Mouse (Mus musculus) hindbrain, embryonic 10.5 days (tissue): Measurements from ENCODE around the gene Hs6st1. TPM values are rescaled to one million over a fixed set of nuclear protein-coding genes. Genes with fewer than 3 reads are reported as not detected.

Experiments
- DNase-seq: peaks from one replicate; pipeline ENCODE4 v3.0.0-alpha.2; 2017; ENCODE audit warnings: low spot score
- H3K27ac ChIP-seq: fragments of 300-500 bp; sonication (generic); 2 replicates; pipeline ENCODE4 v1.5.1; 2016; ENCODE audit warnings: mild to moderate bottlenecking, moderate library complexity
- H3K27me3 ChIP-seq: fragments of 300-500 bp; sonication (generic); 2 replicates; pipeline ENCODE4 v1.6.1; 2016; ENCODE audit warnings: mild to moderate bottlenecking; ENCODE audit not compliant: poor library complexity, insufficient read depth, severe bottlenecking
- H3K36me3 ChIP-seq: fragments of 300-500 bp; sonication (generic); 2 replicates; pipeline ENCODE4 v1.6.1; 2016; ENCODE audit warnings: mild to moderate bottlenecking, moderate library complexity
- H3K4me1 ChIP-seq: fragments of 300-500 bp; sonication (generic); replicated peaks from 2 replicates; pipeline ENCODE4 v1.6.1; 2016; ENCODE audit warnings: mild to moderate bottlenecking
- H3K4me3 ChIP-seq: fragments of 300-500 bp; sonication (generic); 2 replicates; pipeline ENCODE4 v1.5.1; 2016; ENCODE audit warnings: mild to moderate bottlenecking, moderate library complexity
- H3K9me3 ChIP-seq: fragments of 300-500 bp; sonication (generic); 2 replicates; pipeline ENCODE4 v1.6.1; 2016; ENCODE audit warnings: mild to moderate bottlenecking, moderate library complexity
- WGBS: fragments of 180-500 bp; shearing (Covaris S2); methylation state at CpG from one replicate; pipeline ENCODE4 v1.1.7; 2016; 5-methylcytosine and 5-hydroxymethylcytosine counted together
- polyA plus RNA-seq: library from polyadenylated mRNA; unstranded; fragments of >200 nt; fragmentation: Nextera tagmentation; extraction: Ambion mirVana; gene quantifications from 2 replicates; pipeline ENCODE4 v1.2.1, GENCODE M21; 2016

The Hs6st1 gene
- polyA plus RNA-seq, 1 experiment from 2014 or later: 6.2 TPM

DNA sequence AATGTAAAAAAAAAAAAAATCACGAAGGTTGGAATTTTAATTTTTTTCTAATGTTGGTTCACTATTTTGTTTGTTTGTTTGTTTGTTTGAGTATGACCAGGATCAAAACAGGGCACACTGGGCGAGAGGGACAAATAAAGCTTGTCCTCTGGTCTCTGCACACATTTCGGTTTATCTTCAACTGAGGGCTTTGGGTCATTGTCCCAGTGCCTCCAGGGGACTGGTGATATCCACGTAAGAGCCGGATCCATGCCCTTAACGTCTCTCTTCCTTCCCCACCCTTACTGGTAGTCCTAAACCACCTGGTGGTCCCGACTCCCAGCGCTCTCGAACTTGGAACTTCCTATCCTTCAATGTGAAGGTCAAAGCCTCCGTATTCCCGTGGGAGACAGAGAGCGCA is 589 bp upstream of the Hs6st1 start:
- WGBS: 18% methylated on average over 12 of the region's 12 CpGs
- peak overlapping the region; percentile 91 for H3K27ac ChIP-seq
- H3K4me1 ChIP-seq: peaks cover 88% of the 10 kb centered on the region
- H3K27me3 ChIP-seq: peaks cover 18% of the 10 kb centered on the region
- H3K36me3 ChIP-seq: peaks cover 24% of the 10 kb centered on the region
- peak overlapping the region; percentile 61 for H3K4me3 ChIP-seq
- H3K9me3 ChIP-seq: no peaks in the 10 kb centered on the region
- no peak for DNase-seq

- Histone ChIP-seq H3K27me3 (peaks cover 18% of the 10 kb centered on the region), H3K27ac (peak overlapping the region; percentile 91), H3K4me3 (peak overlapping the region; percentile 61), H3K36me3 (peaks cover 30% of the 10 kb centered on the region), H3K9me3 (no peaks in the 10 kb centered on the region), H3K4me1 (peaks cover 88% of the 10 kb centered on the region)
- 1% methylated on average over 66 of the region's 76 CpGs for WGBS
- peak; percentile 62 for DNase-seq
These were observed 426 bp downstream of the Hs6st1 start for GRCm38 (mm10) chr1:36068531-36069120.

DNA sequence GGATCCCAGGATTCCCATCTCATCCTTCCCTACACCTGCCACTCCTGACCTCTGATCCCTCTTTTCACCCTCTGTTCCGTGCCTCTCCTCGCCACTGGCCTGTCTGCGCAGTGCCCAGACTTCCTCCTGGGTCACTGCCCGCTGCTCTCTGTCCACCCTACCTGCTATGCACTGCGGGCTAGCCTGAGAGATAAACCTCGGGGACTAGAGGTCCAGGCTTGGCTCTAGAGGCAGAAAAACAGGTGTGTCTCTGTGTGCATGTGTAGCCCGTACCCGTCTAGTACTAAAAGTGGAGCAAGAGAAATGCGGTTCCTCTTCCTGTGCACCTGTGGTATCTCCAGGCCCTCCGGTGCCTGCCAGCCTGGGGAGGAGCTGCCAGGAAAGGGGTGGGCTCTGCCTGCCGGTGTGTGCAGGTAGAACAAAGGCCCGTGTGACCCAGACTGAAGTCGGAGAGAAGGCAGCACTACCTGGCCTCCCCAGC is 1.1 kb downstream of the Hs6st1 start:
- no peak for DNase-seq

GRCm38 (mm10) chr1:36070190-36070589 is 2.0 kb downstream of the Hs6st1 start:
- Histone ChIP-seq H3K4me1 (peaks cover 84% of the 10 kb centered on the region), H3K27ac (peak overlapping the region; percentile 91), H3K36me3 (peaks cover 43% of the 10 kb centered on the region), H3K4me3 (peak overlapping the region; percentile 61), H3K9me3 (no peaks in the 10 kb centered on the region), H3K27me3 (peaks cover 18% of the 10 kb centered on the region)
- WGBS: 55% methylated on average over 6 of the region's 6 CpGs
- DNase-seq: no peak

More for the DNA sequence above, 1.1 kb downstream of the Hs6st1 start:
- Histone ChIP-seq H3K27me3 (peaks cover 18% of the 10 kb centered on the region), H3K27ac (peak overlapping the region; percentile 91), H3K4me3 (peak overlapping the region; percentile 61), H3K36me3 (peaks cover 35% of the 10 kb centered on the region), H3K9me3 (no peaks in the 10 kb centered on the region), H3K4me1 (peaks cover 86% of the 10 kb centered on the region)
- 3% methylated on average over 13 of the region's 13 CpGs for WGBS

DNA sequence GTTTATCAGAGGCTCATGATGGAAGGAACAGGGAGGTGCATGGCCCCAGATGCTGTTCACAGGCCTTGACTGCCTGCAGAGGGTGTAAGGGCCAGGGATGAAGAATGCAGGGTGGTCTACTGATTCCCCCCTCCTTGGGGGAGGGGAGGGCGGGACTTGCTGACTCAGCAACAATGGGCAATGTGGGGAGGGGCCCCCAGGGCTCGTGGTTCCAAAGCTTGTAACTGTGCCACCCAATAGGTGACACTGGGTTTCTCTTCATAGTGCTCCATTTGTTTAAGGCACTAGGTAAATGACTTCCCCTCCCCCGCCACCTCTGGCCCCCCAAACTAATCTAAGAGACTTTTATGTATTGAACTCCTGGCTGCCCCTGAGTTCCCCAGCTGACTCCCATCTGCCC is 2.5 kb downstream of the Hs6st1 start:
- Histone ChIP-seq H3K4me1 (peaks cover 79% of the 10 kb centered on the region), H3K27ac (peak overlapping the region; percentile 91; the same call in 1 of the 2 replicates)

DNA sequence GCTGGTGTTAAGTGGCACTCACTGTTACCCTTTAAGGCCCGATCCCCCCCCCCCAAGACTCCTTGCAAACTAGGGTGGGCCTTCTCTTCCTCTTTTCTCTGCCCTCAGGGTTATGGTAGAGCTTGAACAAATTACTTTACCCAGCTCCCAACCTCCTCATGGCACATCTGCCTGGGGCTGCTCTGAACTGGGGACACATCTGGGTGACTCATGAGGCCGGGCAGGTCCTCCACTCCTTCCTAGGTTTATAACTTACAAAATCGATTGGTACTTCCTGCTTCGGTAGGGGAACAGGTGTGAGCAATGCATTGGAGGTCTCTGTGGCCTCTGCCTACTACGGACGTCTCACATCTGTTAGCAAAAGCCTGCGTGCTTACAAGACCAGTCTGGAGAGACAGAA is 3.0 kb downstream of the Hs6st1 start:
- Histone ChIP-seq H3K27me3 (peaks cover 13% of the 10 kb centered on the region), H3K4me1 (peaks cover 77% of the 10 kb centered on the region), H3K4me3 (peak overlapping the region; percentile 61), H3K27ac (no peak overlapping the region), H3K9me3 (no peaks in the 10 kb centered on the region), H3K36me3 (peaks cover 53% of the 10 kb centered on the region)
- 82% methylated on average over 7 of the region's 7 CpGs for WGBS
- DNase-seq: no peak

More for the DNA sequence above, 2.5 kb downstream of the Hs6st1 start:
- peaks cover 49% of the 10 kb centered on the region for H3K36me3 ChIP-seq
- peaks cover 18% of the 10 kb centered on the region for H3K27me3 ChIP-seq
- DNase-seq: no peak
- WGBS: 52% methylated on average over 3 of the region's 3 CpGs
- H3K9me3 ChIP-seq: no peaks in the 10 kb centered on the region
- peak overlapping the region; percentile 61 for H3K4me3 ChIP-seq

DNA sequence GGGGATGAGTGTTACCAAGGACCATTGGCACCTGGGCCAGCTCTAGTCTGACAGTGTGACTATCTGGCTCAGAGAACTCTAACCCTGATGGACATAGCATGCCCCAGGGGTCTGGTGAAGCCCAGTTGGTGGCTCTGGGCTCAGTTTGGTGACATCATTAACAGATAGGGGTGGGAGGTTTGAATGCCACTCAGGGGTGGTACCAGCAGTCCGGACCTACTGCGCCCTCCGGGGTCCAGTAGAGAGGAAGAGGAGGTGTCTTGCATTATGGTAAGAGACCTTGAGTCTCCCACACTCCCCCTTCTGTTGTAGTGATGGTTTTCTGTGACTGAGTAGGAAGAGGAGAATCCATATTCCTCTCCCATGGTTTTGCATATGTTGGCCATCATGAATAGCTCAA is 3.4 kb downstream of the Hs6st1 start:
- Histone ChIP-seq H3K27me3 (peaks cover 9% of the 10 kb centered on the region), H3K27ac (peak overlapping the region; percentile 50; the same call in 1 of the 2 replicates)

GRCm38 (mm10) chr1:36072588-36073556 is 4.7 kb downstream of the Hs6st1 start:
- no peak overlapping the region for H3K27ac ChIP-seq
- H3K27me3 ChIP-seq: no peaks in the 10 kb centered on the region
- H3K4me1 ChIP-seq: peaks cover 84% of the 10 kb centered on the region
- peak overlapping the region; percentile 28; the same call in 1 of the 2 replicates for H3K4me3 ChIP-seq
- 73% methylated on average over 11 of the region's 11 CpGs for WGBS
- no peaks in the 10 kb centered on the region for H3K9me3 ChIP-seq
- peaks cover 70% of the 10 kb centered on the region for H3K36me3 ChIP-seq
- DNase-seq: no peak

More for the DNA sequence above, 3.4 kb downstream of the Hs6st1 start:
- WGBS: 94% methylated on average over 3 of the region's 3 CpGs
- H3K36me3 ChIP-seq: peaks cover 57% of the 10 kb centered on the region
- peak overlapping the region; percentile 61 for H3K4me3 ChIP-seq
- no peaks in the 10 kb centered on the region for H3K9me3 ChIP-seq
- no peak for DNase-seq
- peaks cover 80% of the 10 kb centered on the region for H3K4me1 ChIP-seq

DNA sequence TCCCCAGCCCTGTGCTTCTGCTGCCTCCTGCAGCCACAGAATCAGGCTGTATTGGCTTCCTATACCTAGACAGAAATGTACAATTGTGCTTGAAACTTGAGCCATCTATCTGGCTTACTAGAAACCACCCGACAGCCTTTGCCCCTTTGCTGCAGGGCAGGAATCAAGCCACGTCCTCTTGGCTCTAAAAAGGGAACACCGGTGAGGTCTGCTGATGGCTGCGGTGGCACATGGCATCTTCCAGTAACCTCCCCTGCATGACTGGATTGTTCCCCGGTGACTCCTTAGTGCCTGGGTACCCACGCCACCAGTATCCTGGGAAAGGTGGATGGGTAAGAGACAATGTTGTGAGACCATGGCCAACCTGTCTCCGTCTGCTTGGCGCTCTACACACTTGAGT is 5.4 kb downstream of the Hs6st1 start:
- Histone ChIP-seq H3K4me3 (no peak overlapping the region), H3K36me3 (peaks cover 75% of the 10 kb centered on the region), H3K4me1 (peaks cover 85% of the 10 kb centered on the region), H3K27me3 (no peaks in the 10 kb centered on the region), H3K9me3 (no peaks in the 10 kb centered on the region), H3K27ac (no peak overlapping the region)
- no peak for DNase-seq
- 88% methylated on average over 8 of the region's 8 CpGs for WGBS

DNA sequence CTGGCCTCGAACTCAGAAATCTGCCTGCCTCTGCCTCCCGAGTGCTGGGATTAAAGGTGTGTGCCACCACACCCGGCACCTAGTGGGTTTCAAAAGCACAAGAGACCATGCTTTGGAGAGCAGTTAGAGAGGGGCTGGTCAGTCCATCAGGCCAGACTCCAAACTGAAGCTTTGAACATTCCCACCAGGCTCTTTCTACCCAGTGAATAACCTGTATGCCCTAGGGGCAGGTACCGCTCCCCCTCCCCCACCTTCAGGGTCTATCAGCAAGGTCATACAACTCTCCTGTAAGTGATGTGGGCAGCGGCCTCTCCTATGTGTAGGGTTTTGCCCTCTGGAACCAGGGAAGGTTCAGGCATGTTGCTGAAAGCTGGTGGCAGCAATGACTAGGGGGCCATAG is 6.0 kb downstream of the Hs6st1 start:
- no peaks in the 10 kb centered on the region for H3K9me3 ChIP-seq
- H3K4me3 ChIP-seq: no peak overlapping the region
- WGBS: 96% methylated on average over 5 of the region's 5 CpGs
- H3K36me3 ChIP-seq: peaks cover 80% of the 10 kb centered on the region
- DNase-seq: no peak
- peaks cover 80% of the 10 kb centered on the region for H3K4me1 ChIP-seq
- H3K27me3 ChIP-seq: no peaks in the 10 kb centered on the region
- H3K27ac ChIP-seq: no peak overlapping the region

- H3K4me1 ChIP-seq: peaks cover 72% of the 10 kb centered on the region
These were observed 6.8 kb downstream of the Hs6st1 start for GRCm38 (mm10) chr1:36074968-36075367.

DNA sequence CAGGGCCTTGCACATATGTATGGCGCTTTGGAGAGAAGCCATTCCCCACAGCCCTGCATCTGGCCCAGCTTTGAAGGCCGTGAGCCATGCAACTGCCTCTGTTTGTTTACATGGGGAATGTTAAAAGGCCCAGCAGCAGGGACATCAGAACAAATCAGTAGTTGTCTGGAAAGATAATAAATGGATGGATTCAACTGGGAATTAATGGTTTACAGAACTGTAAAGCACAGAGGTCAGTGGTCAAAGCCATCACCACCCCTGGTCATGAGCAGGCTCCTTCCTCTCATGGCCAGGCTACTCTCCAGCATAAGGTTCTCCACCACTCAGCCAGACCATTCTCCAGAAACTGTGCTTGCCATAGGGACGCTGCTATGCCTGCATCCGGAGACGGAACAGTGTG is 7.5 kb downstream of the Hs6st1 start:
- no peak for DNase-seq
- 84% methylated on average over 5 of the region's 5 CpGs for WGBS
- Histone ChIP-seq H3K4me3 (no peak overlapping the region), H3K4me1 (peaks cover 65% of the 10 kb centered on the region), H3K9me3 (no peaks in the 10 kb centered on the region), H3K27me3 (no peaks in the 10 kb centered on the region), H3K36me3 (peaks cover 89% of the 10 kb centered on the region), H3K27ac (no peak overlapping the region)

More at GRCm38 (mm10) chr1:36074968-36075367, 6.8 kb downstream of the Hs6st1 start:
- Histone ChIP-seq H3K27ac (no peak overlapping the region), H3K27me3 (no peaks in the 10 kb centered on the region), H3K36me3 (peaks cover 87% of the 10 kb centered on the region), H3K9me3 (no peaks in the 10 kb centered on the region), H3K4me3 (no peak overlapping the region)
- WGBS: 84% methylated on average over 7 of the region's 7 CpGs
- no peak for DNase-seq

- no peak overlapping the region for H3K4me3 ChIP-seq
- H3K4me1 ChIP-seq: peaks cover 53% of the 10 kb centered on the region
- 77% methylated on average over 6 of the region's 6 CpGs for WGBS
- H3K36me3 ChIP-seq: peaks cover 89% of the 10 kb centered on the region
- H3K27me3 ChIP-seq: no peaks in the 10 kb centered on the region
- DNase-seq: no peak
- no peaks in the 10 kb centered on the region for H3K9me3 ChIP-seq
- peak overlapping the region; percentile 69; the same call in 1 of the 2 replicates for H3K27ac ChIP-seq
These were observed 8.9 kb downstream of the Hs6st1 start for GRCm38 (mm10) chr1:36077084-36077483.
